Mouse (Mus musculus): Measurements from ENCODE around the gene S100b.

Gene S100b

DNA sequence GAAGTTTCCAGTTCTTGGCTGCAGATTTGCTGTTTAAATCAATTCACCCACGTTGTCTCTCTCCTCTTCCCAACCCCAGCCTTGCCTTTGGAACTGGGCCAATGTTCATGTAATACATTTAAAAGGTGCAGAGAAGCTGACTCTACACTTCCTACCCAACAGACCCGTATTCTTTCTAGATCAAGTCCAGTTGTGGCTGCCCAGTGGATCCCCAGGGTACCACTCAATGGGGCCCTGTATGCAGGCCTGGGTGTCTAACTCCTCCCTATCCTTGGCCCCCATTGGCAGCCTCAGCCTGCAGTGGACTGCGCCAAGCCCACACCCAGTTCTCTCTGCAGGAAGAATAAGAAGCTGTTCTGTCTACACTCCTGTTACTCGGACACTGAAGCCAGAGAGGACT is at the start of gene S100b:
TSS of gene S100b (plus strand) at position 318 of the 400 bp plus-strand sequence.
- peak; percentile 10 to 34 for DNase-seq

DNA sequence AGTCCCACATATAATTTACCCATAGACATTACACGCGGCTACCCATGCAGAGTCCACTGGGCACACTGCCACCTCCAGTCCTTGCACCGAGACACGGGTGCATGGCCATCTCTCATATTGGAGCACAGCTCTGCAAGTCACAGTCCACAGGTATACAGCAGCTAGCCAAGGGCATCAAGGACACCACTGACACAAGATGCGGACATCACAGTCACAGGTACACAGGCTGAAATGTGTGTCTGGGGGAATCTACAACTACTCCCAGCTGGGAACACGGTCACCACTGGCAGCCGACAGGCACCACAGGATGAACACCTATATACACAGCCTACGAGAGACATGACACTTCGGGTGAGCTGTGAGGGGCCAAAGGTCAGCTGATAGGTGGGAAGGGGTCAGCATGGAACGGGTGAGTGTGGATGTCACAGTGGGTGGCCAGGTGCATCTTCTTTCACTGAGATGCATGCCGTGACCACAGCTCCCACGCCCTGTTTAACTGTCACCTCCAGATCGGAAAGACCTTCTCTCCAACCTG is 46.3 kb upstream of the S100b start:
- no peak for DNase-seq

DNA sequence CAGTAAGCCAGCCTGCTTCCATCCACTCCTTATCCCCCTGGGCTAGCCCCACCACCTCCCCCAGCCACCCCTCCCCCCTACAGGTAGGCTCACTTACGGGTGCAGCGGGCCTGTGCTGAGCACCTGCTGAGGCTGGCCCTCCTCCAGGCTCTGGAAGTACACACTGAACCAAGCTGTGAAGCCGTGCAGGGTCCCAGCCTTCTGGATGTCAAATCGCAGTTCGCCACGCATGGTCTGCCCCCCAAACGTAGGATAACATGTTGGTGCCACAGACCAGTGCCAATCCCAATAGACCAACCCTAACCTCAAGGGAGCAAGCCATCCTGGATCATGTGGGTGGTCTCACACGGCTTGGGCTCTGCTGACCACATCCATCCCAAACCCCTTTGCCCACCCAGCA is 44.4 kb upstream of the S100b start:
- DNase-seq: no peak

DNA sequence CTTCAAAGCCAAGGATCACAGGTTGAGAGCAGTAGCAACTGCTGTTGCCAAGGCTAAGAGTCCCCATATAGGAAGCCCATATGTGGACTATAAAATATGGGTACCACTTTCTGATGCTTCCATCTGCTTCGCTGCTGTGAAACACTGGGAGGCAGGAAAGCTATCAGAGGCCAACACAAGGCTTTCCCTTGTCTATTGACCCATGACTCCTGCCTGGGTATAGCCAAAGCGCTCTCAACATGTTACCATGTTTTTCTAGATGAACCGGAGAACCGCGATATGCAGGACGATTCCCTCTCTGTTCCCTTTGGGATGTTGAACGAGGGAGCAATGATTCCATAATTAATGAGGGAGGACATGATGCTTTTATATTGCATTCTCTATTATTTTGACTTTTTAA is 42.8 kb upstream of the S100b start:
- no peak for DNase-seq

DNA sequence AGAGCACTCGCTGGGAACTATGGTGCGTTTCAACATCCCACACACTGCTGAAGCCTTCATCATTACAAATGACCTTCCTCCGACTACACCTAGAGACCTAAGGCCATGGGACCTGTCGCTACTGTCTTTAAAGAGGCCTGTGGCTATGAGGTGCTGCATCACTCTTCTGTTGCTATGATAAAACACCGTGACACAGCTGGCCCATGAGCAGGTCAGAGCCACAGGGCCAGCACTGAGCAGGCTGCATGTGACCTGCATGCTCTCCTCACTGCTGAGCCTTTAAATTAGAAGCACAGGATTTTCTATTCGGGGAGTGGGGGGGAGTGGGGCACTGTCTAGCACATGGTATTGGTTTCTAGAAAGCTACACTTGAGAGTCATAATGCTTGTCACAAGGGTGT is 41.5 kb upstream of the S100b start:
- DNase-seq: no peak

DNA sequence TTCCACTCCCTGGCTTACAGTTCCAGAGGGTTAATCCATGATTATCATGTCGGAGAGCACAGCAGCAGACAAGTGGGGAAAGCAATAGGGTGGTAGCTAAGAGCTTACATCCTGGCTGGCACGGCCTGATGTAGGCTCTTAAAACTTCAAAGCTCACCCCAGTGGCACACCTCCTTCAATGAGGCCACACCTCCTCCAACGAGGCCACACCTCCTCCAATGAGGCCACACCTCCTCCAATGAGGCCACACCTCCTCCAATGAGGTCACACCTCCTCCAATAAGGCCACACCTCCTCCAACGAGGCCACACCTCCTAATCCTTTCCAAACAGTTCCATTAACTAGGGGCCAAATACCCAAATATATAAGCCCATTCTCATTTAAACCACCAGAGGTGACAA is 39.5 kb upstream of the S100b start:
- DNase-seq: no peak

DNA sequence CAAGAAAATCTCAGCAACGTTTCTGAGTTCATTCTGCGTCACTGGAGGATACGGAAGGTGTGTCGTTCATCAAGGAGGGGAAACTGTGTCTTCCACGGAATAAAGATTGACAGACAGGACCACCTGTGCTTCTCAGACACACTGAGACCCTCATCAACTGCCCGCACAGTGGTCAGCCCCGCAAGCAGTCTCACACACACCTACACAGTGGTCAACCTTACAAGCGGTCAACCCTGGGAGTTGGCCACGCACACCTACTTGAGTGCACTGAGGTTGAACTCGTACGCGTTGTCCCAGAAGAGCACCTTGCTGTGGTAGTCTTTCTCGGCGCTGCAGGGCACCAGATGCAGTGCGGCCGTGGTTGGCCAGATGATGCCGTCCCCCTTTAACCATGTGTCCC is 36.6 kb upstream of the S100b start:
- no peak for DNase-seq

DNA sequence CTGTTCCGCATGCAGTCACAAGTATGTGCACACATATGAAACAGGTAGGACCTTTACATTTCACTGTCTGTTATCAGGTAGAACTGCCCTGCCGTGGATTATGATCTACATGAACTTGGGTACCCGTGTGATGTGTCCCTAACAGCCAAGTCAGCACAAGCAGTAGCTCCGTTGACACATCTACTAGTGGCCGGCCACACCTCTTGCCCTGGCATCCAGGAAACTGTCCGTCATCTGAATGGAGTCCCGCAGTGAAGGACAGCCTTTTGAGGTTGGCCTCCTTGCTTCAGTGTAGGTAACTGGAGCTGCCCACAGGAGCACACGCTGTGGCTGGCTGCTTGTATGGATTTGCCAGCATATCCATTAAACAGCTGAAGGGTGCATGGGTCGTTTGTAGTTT is 35.4 kb upstream of the S100b start:
- DNase-seq: no peak

DNA sequence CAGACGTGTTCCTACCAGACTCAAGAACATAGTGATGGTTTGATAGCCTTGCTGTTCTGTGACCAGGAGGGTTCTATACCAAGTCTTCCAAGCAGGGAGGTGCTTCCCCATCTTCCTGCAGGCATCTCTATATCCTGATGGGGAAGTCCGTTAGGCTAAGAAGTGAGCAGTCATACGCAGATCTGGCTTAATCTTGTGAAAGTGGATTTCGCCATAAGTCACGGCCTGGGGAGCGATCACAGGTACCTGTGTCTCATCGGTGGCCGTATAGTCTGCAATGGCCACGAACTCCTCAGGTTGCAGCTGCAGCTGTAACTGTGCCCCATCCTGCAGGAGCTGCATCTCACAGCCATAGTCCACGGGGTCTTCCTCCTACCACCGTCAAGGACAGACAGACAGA is 27.7 kb upstream of the S100b start:
- no peak for DNase-seq

DNA sequence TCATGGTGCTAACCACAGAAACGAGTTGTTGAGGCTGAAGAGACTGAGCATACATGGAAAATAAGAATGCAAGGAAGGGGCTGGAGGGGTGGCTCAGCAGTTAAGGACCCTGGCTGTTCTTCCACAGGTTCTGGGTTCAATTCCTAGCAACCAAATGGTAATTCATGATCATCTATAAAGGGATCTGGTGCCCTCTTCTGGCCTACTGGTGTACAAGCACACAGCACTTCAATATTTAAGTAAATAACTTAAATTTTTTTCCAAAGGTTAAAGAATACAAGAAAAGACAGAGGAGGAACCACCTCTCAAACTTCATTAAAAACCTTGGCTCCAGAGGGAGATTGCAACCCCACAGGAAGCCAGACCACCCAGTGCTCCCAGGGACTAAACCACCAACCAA is 24.0 kb upstream of the S100b start:
- no peak for DNase-seq

DNA sequence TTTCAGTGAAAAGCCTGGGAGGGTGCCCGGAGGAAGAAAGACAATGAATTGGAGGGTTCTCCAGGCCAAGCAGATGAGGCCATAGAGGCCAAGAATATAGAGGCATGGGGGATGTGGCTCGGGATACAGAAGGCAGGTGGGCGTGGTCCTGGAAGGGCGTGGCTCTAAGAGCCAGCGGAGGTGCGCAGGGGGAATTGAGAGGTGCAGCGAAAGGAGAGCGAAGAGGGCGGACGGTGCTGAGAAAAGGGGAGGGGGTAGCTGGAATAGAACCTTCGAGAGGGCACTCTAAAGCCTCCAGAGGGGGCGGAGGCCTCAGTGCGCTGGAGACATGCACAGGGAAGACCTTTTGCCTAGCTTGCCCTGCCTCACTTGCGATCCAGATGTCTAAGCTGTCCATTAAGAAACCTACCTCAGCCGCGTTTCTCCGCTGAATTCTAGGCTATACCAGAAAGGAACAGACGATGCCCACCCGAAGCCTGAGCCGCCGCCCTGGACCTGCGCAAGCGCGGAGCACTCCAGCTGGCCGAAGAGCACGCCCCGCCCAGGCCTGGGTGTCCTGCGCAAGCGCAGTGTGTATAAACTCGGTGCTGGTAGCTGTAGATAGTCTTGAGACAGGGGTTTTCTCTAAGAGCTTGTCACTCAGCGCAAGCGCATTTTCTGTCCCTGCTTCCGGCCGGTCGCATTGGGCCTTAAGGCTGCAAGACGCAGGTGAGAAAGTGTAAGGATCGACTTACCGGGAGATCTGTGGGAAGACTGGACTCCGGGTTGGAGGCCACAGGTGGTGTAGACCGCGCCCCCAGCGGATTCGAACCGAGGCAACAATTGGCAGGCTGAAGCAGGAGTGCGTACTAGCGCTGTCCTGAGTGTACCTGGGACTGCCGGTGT is 16.1 kb upstream of the S100b start, which contains the start of gene Prmt2:
TSS of gene Prmt2 (minus strand) at position 525 of the 885 bp plus-strand sequence.
- peak; percentile 90 for DNase-seq

DNA sequence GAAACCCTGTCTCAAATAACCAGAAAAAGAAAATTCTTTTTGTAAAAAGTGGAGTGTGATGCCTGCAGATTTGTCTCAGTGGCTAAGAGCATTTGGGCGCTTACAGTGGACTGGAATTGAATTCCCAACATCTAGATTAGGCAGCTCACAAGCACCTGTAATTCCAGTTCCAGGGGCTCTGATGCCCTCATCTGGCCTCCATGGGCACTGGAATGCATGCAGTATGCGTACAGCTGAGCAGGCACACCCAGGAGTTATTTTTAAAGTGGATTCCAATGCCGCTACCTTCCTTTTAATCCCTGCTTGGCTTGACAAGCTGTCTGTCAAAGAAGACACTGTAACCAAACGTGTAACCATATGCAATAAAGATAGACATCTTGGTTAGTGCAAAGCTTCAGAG is 14.3 kb upstream of the S100b start:
- no peak for DNase-seq

DNA sequence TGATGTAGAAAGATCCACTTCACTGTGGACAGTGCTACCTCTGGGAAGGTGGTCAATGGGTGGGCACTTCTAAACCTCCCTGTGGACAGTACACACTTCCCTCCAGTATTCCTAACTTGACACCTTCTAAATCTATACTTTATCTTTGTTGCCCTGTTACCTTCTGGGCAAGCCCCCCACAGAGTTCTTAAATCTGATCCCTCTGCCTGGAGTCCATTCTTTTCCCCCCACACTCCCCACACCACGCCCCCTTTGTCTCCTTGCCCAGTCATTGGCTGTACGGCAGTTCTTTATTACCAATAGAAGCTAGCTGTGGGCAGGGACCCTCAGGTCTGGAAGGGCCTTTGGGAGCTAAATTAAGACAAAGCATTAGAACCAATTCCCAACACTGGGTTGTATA is 8.5 kb upstream of the S100b start:
- no peak for DNase-seq

DNA sequence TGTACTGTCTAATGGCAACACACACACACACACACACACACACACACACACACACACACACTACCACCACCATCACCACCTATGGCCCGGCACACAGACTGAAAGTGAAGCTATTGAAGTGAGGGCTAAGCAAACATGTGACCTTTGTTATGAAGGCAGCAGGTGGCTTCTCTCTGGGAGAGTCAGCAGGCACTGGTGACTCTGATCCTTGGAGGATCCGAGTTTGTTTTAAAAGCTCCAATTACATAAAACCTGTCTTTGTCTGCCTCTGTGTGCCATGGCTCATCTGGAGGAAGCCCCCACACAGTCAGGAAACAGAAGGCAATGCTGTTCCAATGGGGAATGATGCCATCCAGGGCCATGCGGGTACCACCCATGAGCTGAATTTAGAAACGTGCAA is 7.1 kb upstream of the S100b start:
- DNase-seq: no peak

DNA sequence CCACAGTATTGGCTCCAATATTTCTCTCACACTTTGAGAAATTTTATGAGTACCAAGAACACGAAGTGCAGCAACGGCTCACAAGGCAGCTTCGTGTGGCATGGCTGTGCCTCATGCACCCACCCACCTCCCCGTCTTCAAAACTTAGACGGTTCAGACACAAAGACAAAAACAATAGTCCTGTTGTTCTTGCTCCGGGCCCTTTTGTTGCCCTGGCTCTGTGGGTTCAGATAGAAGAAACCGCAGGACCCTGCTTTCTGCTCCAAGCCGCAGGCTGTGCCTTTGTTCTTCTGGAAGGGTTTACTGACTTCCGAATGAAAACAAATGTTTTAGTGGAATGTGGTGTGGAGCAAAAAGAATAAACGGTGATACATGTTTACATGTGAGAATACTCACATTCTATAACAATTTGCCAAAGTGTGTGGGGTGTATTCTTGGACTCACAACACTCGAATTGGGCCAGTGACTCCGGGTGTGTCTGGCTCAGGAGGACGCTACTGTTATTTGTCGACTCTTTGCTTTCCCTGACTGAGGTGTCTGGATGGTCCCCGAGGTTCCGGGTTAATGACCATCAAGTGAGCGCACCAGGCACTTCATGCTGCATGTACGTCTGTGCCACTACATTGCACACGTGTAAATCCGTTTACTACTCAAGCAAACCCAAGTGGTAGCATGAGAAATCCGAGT is 5.5 kb upstream of the S100b start:
- no peak for DNase-seq

DNA sequence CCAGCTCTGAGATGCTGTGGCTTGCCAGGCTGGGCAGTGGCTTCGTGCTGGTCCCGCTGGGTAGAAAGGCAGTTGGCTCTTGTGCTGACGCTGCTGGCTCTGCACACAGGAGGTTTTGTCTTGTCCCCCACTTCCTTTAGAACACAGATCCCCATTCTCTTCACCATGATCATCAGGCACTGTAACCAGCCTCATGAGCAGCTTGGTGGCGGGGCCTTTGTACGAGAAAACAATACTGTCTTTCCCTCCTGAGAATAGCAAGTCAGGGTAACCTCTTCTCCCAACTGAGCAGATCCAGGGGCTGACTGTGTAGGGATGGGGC is 5.0 kb upstream of the S100b start:
- no peak for DNase-seq

DNA sequence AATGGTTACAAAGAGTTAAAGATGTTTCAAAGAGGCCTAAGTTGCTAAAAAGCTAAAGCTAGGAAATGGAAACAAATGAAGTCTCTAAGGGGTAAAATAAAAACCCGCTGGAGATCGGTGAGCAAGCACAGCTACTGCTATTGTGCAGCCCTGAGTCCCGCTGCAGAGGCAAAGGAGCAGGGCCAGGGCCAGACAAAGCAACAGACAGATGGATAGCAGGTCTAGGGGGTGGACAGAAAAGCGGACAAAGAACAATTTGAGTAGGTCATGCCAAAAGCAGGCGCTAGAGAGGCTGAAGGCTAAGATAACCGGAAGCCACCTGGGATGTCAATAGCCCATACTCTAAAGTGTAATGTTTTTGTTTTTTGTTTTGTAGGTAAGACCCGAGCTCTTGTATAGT is 2.8 kb upstream of the S100b start:
- no peak for DNase-seq

DNA sequence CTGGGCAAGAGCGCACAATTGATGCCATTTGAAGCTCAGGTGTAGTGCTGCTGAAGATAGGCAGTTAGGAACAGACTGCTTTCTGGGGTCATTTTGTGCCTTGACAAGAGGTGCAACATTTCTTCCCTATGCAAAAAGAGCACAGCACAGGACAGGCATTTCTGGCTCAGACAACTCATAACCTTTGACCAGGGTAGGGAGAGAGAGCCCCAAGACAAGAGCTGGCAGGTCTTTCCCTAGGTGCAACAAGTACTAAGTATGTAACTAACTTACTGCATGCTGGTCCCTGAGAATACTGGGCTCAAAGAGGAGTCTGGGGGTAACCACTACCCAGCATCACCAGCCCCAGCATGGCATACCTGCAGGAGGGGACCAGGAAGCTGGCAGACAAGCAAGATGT is 574 bp upstream of the S100b start:
- DNase-seq: peak; percentile 33 to 36

DNA sequence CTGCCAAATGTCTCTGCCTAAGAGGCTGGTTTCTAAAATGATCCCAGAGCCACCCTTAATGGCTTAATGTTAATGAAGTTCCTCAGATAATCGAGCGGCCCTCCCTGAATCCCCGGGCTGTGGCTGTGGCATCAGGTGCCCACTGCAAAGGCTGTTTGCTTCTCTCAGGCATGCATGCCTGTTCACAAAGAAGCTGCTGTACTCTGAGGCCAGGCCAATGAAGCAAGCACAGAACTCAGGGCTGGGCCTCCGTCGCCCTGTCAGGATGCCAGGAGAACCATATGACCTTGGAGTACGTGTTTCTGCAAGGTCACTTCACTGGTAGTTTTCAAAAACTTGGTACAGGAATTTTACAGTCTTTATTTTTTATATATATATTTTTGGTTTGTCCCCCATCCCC is 2.0 kb downstream of the S100b start:
- DNase-seq: peak in 1 of 2 experiments; percentile 15

DNA sequence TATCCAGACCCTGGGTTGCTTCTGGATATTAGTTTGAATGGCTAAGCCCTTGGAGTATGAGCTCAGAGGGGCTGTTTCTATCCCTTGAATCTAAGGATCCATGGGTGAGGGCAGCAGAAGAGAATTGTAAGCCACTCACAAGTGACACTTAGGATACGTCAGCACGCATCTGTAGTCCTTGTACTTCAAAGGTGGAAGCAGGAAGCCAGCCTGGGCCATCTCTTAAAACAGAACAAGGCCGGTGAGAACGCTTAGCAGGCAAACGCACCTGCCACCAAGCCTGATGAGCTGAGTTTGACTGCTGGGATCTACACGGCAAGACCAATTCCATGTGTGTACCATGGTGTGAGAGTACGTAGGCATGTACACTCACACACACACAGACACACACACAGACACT is 3.6 kb downstream of the S100b start:
- DNase-seq: no peak

DNA sequence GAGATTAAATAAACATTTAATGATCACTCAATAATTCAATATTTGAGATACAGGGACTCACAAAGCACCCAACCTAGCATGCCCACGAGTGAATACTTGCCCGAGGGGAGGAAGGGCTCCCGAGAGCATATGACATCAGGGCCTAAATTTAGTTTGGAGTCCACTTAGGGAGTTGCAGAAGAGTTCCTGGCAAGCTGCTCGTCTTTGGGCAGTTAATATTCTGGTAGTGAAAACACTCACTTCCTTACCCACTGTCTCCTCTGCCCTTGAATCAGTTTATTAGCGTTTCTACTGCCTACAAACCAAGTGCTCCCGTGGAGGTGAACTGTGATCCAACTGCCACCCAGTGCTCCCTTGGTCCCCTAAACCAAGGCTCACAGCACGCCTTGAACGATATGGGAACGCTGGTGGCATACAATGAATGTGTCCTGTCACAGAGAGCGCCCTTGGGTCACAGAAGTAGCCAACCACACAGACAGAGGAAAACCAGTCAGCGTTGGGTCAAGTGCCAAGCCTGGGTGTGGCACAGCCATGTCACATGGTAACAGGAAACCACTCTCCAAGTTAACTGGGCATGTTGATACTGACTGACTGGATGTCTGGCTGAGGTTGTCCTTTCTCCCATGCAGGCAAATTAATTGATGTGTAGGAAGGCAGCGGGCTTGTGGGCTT is 4.2 kb downstream of the S100b start:
- peak; percentile 35 to 39 for DNase-seq

DNA sequence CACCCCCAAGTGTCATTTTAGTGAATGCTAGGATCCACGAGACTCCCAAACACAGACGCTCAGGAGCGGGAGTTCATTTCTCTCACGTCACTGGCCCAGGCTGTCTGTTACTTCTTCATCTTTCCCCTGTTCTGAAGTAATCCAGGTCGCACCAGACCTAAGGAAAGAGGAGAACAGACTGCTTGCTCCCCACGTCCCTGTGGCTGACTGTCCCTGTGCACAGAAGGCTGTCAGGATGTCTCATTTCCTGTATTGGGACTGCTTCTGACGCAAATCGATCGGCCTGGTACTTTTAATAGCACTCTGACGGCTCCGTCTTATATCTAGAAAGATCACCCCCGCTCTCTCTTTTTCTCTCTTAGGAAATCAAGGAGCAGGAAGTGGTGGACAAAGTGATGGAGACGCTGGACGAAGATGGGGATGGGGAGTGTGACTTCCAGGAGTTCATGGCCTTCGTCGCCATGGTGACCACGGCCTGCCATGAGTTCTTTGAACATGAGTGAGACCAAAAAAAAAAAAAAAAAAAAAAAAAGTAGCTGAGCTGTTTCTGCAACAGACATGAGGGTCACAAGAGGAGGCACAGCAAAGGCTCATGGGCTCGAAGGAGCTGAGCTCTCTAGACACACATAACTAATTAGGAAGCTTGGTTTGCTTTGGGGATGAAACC is 6.0 kb downstream of the S100b start:
- no peak for DNase-seq

Data from kidney, adult 8-10 months (tissue).